ENCODE assay signal across 16 mouse cellular contexts in the genomic region with DNA sequence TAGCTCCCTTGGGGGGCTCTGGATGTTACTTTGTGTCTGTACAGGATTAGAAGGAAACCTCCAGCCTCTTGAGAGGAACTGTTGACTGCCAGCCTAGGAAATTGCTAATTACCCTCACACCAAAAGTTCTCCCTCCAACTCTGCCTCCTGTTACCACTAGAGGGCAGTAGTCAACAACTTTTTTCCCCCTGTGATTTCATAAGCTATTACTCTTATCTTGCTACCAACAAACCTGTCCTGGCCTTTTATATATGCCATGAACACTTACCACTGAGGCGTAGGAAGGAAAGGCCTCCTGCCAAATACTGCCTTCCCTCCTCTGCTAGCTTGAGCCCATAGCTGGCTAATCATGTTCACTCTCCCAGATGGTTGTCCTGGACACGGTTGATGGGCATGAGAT. TPM values are rescaled to one million over a fixed set of nuclear protein-coding genes. Genes with fewer than 3 reads are reported as not detected.
A peak's percentile ranks its signal among the peaks of the same experiment; 100 is the strongest.
DNase-seq lines count a peak whose midpoint lies in the region; ATAC-seq lines count a peak whose summit lies in the region.
"Had no signal": no experiment of that assay in that cellular context is flagged by ENCODE, and none has a peak within 500 bp of the region (broad histone marks: within the 10 kb centered on the region; RNA-seq: fewer than 3 reads in every experiment).

No protein-coding gene starts in this region.

- no peaks in the 10 kb centered on the region for H3K4me1 ChIP-seq in hindbrain, embryonic 11.5 days (replicated peaks; ENCODE audit: control insufficient read depth, insufficient read depth, low read length)
- no peaks in the 10 kb centered on the region for H3K4me1 ChIP-seq in hindbrain, embryonic 12.5 days
- no peaks in the 10 kb centered on the region for H3K4me1 ChIP-seq in midbrain, embryonic 11.5 days (ENCODE audit: control insufficient read depth, insufficient read depth, low read length)
- peaks cover 6% of the 10 kb centered on the region for H3K4me1 ChIP-seq in midbrain, embryonic 13.5 days (replicated peaks)

- DNase-seq in hindbrain, embryonic 11.5 days (ENCODE audit: low spot score) = peak; percentile 27
- peak; percentile 84 for DNase-seq in midbrain, embryonic 11.5 days (ENCODE audit: low spot score, missing footprints)
- DNase-seq in retina, postnatal 1 day = peak; percentile 56
- no peak for DNase-seq in gastrocnemius, postnatal 4 days (ENCODE audit: low spot score in 2 of 2)
- DNase-seq in cerebellum, postnatal 14 days = no peak
- DNase-seq: adrenal gland, postnatal 36 days; kidney, adult 11 months had no signal

- peaks cover 14% of the 10 kb centered on the region for H3K36me3 ChIP-seq in hindbrain, embryonic 11.5 days (ENCODE audit: control insufficient read depth, insufficient read depth, low read length)
- H3K36me3 ChIP-seq in hindbrain, embryonic 12.5 days = peaks cover 59% of the 10 kb centered on the region
- H3K36me3 ChIP-seq in midbrain, embryonic 11.5 days (ENCODE audit: control insufficient read depth, insufficient read depth, low read length) = peaks cover 14% of the 10 kb centered on the region
- H3K36me3 ChIP-seq in midbrain, embryonic 13.5 days = peaks cover 60% of the 10 kb centered on the region

- ATAC-seq in hindbrain, embryonic 11.5 days (ENCODE audit: low FRiP score) = no peak
- no peak for ATAC-seq in hindbrain, embryonic 12.5 days (ENCODE audit: low FRiP score)
- ATAC-seq in midbrain, embryonic 11.5 days (ENCODE audit: low FRiP score) = no peak
- no peak for ATAC-seq in midbrain, embryonic 13.5 days
- peak; percentile 33 for ATAC-seq in activated CD4-positive, CD25-positive, alpha-beta regulatory T cell, adult 4 months
- ATAC-seq: forebrain, embryonic 16.5 days had no signal

- H3K27ac ChIP-seq in hindbrain, embryonic 11.5 days (ENCODE audit: low read depth, low read length) = no peak overlapping the region
- H3K27ac ChIP-seq in hindbrain, embryonic 12.5 days = no peak overlapping the region
- H3K27ac ChIP-seq in midbrain, embryonic 11.5 days (ENCODE audit: low read depth, low read length) = no peak overlapping the region
- no peak overlapping the region for H3K27ac ChIP-seq in midbrain, embryonic 13.5 days
- H3K27ac ChIP-seq: heart, embryonic 13.5 days had no signal

- WGBS in hindbrain, embryonic 11.5 days = 92% methylated on average over 2 of the region's 2 CpGs
- 94% methylated on average over 2 of the region's 2 CpGs for WGBS in hindbrain, embryonic 12.5 days
- WGBS in midbrain, embryonic 11.5 days = 91% methylated on average over 2 of the region's 2 CpGs
- 89% methylated on average over 2 of the region's 2 CpGs for WGBS in midbrain, embryonic 13.5 days

- no peak overlapping the region for H3K4me3 ChIP-seq in hindbrain, embryonic 11.5 days (ENCODE audit: low read depth, low read length)
- no peak overlapping the region for H3K4me3 ChIP-seq in hindbrain, embryonic 12.5 days
- H3K4me3 ChIP-seq in midbrain, embryonic 11.5 days (ENCODE audit: low read depth, low read length) = no peak overlapping the region
- H3K4me3 ChIP-seq in midbrain, embryonic 13.5 days (replicated peaks) = no peak overlapping the region
- H3K4me3 ChIP-seq: heart, embryonic 13.5 days had no signal

- H3K4me2 ChIP-seq in hindbrain, embryonic 11.5 days (replicated peaks; ENCODE audit: low read depth, low read length) = no peak overlapping the region
- no peak overlapping the region for H3K4me2 ChIP-seq in hindbrain, embryonic 12.5 days (replicated peaks)
- H3K4me2 ChIP-seq in midbrain, embryonic 11.5 days = no peak overlapping the region
- no peak overlapping the region for H3K4me2 ChIP-seq in midbrain, embryonic 13.5 days (replicated peaks)
- H3K4me2 ChIP-seq: heart, embryonic 13.5 days had no signal

- H3K9ac ChIP-seq in hindbrain, embryonic 11.5 days (ENCODE audit: low read depth, low read length) = no peak overlapping the region
- H3K9ac ChIP-seq in hindbrain, embryonic 12.5 days = no peak overlapping the region
- no peak overlapping the region for H3K9ac ChIP-seq in midbrain, embryonic 11.5 days (ENCODE audit: low read length)
- H3K9ac ChIP-seq in midbrain, embryonic 13.5 days (replicated peaks) = no peak overlapping the region
- H3K9ac ChIP-seq: heart, embryonic 13.5 days had no signal

- no peaks in the 10 kb centered on the region for H3K27me3 ChIP-seq in hindbrain, embryonic 11.5 days (ENCODE audit: control insufficient read depth, insufficient read depth, low read length)
- no peaks in the 10 kb centered on the region for H3K27me3 ChIP-seq in hindbrain, embryonic 12.5 days
- no peaks in the 10 kb centered on the region for H3K27me3 ChIP-seq in midbrain, embryonic 11.5 days (ENCODE audit: control insufficient read depth, insufficient read depth, low read length)
- H3K27me3 ChIP-seq in midbrain, embryonic 13.5 days = no peaks in the 10 kb centered on the region
- H3K27me3 ChIP-seq: heart, embryonic 13.5 days had no signal

- H3K9me3 ChIP-seq in hindbrain, embryonic 11.5 days (ENCODE audit: control insufficient read depth, low read length) = no peaks in the 10 kb centered on the region
- no peaks in the 10 kb centered on the region for H3K9me3 ChIP-seq in hindbrain, embryonic 12.5 days (replicated peaks)
- no peaks in the 10 kb centered on the region for H3K9me3 ChIP-seq in midbrain, embryonic 11.5 days (ENCODE audit: control insufficient read depth, low read length)
- no peaks in the 10 kb centered on the region for H3K9me3 ChIP-seq in midbrain, embryonic 13.5 days

RNA-seq across cellular contexts. Expression of gene BC051665, which starts 37.6 kb away (rescaled TPM):
- polyA plus RNA-seq in hindbrain, embryonic 11.5 days (2014; fragmentation: Nextera tagmentation; extraction: Ambion mirVana) = not detected in 2 replicates
- not detected in 2 replicates for polyA plus RNA-seq in hindbrain, embryonic 12.5 days (2016; fragmentation: Nextera tagmentation; extraction: Ambion mirVana)
- not detected in 2 replicates for polyA plus RNA-seq in midbrain, embryonic 11.5 days (2014; fragmentation: Nextera tagmentation; extraction: Ambion mirVana)
- polyA plus RNA-seq in midbrain, embryonic 13.5 days (2015; fragmentation: Nextera tagmentation; extraction: Ambion mirVana) = not detected in 2 replicates
- not detected for polyA plus RNA-seq in activated CD4-positive, CD25-positive, alpha-beta regulatory T cell, adult 4 months (2017; shearing (Covaris generic))
- not detected for total RNA-seq in gastrocnemius, postnatal 4 days (2021)
- total RNA-seq: adrenal gland, postnatal 36 days; ES-E14; left cerebral cortex, postnatal 36 days; megakaryocyte, adult 5-6 weeks had no signal
- polyA plus RNA-seq: forebrain, embryonic 16.5 days; heart, embryonic 13.5 days; stomach, embryonic 16.5 days had no signal

RNA-seq across cellular contexts. Expression of gene Ctsll3, which starts 54.1 kb away (rescaled TPM):
- polyA plus RNA-seq in hindbrain, embryonic 11.5 days (2014; fragmentation: Nextera tagmentation; extraction: Ambion mirVana) = not detected in 2 replicates
- polyA plus RNA-seq in hindbrain, embryonic 12.5 days (2016; fragmentation: Nextera tagmentation; extraction: Ambion mirVana) = not detected in 2 replicates
- polyA plus RNA-seq in midbrain, embryonic 11.5 days (2014; fragmentation: Nextera tagmentation; extraction: Ambion mirVana) = not detected in 2 replicates
- polyA plus RNA-seq in midbrain, embryonic 13.5 days (2015; fragmentation: Nextera tagmentation; extraction: Ambion mirVana) = not detected in 2 replicates
- not detected for polyA plus RNA-seq in activated CD4-positive, CD25-positive, alpha-beta regulatory T cell, adult 4 months (2017; shearing (Covaris generic))
- not detected for total RNA-seq in gastrocnemius, postnatal 4 days (2021)
- total RNA-seq: adrenal gland, postnatal 36 days; ES-E14; left cerebral cortex, postnatal 36 days; megakaryocyte, adult 5-6 weeks had no signal
- polyA plus RNA-seq: forebrain, embryonic 16.5 days; heart, embryonic 13.5 days; stomach, embryonic 16.5 days had no signal

Comparison
In these comparisons a context has a peak if more than half of its experiments do, and no peak if none do; other contexts are left out.
1. DNase-seq: peak in hindbrain, embryonic 11.5 days (single experiment), midbrain, embryonic 11.5 days (single experiment) and retina, postnatal 1 day (single experiment); none in gastrocnemius, postnatal 4 days (0 of 2) and cerebellum, postnatal 14 days (0 of 2).